Mouse (Mus musculus) heart, adult 8-10 months (tissue): ENCODE measurements around the gene Ube2m. TPM values are rescaled to one million over a fixed set of nuclear protein-coding genes. Genes with fewer than 3 reads are reported as not detected.
"Not testable (repeated sequence)": the region's sequence is repeated elsewhere in the genome, so short reads cannot be mapped to it uniquely, and the experiment has no call there.

ENCODE experiments used
- DNase-seq: peaks from one replicate; pipeline ENCODE4 v3.0.0; 2022; ENCODE audit warnings: low spot score
- total RNA-seq, 4 experiments: library from RNA; stranded (reverse); gene quantifications; 2 replicates each; pipeline ENCODE4 v1.2.4; 2022

Ube2m gene
- total RNA-seq = 100 to 1,000 TPM; 204 to 216 (median 210) TPM

DNA sequence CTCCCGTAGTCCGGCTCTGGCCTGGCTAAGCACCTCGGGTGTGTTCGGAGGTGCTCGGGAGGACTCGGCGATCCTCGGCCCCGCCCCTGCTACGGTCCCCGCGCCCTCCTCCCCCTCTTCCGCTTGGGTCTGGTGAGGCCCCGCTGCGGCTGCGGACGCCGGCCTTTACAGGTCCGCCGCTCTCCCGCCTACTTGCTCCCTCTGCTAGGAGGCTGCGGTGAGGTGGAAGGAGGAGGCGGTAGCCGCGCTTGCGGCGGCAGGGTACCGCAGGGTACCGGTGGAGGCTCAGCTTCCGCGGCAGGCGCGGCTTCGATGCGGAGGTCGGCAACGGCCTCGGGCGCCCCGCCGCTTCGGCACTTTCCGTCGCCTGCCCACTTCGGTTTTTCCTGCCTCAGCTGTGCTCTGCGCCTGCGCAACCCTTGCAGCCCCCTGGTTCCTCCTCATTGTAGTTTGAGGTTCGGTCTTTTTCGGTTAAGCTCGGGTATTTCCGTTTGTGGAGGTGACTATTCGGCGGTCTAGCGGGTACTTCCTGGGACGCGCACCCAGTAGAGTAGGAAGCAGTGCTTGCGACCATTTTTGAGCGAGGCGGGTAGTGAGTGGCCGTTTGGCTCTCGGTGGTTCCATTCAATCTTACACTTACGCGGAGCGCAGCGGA is at the start of gene Ube2m:
Gene Ube2m (minus strand): TSS at position 375 of the 655 bp plus-strand sequence.
- DNase-seq = peak; percentile 97

DNA sequence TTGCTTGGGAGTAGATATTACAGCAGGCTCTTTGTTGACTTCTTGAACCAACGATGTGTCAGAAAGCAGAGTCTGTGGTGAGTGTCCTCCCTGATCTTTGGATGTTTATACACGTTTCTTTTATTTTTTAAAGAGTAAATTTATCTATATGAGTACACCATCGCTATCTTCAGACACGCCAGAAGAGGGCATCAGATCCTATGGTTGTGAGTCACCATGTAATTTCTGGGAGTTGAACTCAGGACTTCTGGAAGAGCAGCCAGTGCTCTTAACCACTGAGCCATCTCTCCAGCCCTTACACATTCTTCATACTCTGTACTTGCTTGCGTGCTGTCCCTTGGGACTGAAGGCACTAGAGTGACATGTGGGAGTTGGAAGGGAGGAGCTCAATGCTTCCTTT is 34.2 kb upstream of the Ube2m start:
- no peak for DNase-seq

DNA sequence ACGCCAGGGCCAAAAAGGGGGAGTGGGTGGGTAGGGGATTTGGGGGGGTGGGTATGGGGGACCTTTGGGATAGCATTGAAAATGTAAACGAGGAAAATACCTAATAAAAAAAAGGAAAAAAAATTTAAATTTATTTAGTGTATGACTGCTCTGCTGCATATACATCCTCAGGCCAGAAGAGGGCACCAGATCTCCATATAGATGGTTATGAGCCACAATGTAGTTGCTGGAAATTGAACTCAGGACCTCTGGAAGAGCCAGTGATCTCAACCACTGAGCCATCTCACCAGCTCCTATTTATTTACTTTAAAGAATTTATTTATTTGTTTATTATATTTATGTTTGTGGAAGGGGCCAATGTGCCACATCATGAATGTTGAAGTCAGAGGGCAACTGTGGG is 25.3 kb upstream of the Ube2m start:
- not testable (repeated sequence) for DNase-seq

DNA sequence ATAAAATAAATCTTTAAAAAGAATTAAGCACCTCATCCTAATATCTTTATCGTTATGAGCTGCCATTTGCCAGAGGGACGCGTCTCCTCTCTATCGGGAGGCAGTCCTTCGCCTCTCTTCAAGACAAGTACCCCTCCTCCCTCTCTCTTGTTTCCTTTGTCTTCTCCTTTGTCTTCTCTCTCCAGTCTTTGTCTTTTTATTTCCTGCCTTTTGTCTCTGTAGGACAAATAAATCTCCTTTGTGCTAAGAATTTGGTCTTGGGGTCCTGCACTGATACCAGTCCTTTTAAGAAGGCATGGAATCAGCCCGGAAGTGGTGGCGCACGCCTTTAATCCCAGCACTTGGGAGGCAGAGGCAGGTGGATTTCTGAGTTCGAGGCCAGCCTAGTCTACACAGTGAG is 21.5 kb upstream of the Ube2m start:
- no peak for DNase-seq

DNA sequence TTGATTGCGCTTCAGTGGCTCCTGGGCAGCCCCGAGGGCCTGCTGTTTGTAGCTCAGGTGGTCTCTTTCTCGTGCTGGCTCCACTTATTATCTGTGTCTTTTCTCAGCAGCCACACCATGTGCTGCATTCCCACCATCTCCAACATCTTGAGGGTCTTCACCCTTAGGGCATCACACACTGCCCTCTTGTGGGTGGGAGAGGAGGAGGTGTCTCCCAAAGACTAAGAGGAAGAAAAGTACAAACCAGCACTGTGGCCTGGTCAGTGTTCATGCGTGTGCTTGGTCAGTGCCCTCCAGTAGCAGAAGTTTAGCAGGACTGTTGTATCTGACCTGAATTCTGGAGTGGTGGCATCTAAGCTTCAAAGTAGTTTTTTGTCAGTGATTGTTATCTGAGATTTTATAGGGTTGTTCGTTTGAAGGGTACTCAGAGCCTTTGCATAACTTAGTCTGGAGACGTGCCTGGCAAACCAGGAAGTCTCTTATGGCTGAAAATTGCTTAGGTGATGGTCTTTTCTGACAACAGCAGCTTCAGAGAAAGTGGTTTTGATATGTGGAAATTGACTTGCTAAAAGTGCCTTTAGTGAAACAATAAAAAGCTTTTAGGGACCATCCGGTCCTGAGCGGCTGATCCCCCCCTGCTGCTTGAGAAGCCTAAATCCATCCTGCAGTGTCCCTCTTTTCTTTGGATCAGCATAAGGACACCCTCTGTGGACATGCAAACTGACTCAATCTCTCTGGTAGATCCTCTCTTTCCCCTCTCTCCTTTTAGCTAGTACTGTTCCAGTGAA is 19.0 kb upstream of the Ube2m start:
- DNase-seq = no peak

DNA sequence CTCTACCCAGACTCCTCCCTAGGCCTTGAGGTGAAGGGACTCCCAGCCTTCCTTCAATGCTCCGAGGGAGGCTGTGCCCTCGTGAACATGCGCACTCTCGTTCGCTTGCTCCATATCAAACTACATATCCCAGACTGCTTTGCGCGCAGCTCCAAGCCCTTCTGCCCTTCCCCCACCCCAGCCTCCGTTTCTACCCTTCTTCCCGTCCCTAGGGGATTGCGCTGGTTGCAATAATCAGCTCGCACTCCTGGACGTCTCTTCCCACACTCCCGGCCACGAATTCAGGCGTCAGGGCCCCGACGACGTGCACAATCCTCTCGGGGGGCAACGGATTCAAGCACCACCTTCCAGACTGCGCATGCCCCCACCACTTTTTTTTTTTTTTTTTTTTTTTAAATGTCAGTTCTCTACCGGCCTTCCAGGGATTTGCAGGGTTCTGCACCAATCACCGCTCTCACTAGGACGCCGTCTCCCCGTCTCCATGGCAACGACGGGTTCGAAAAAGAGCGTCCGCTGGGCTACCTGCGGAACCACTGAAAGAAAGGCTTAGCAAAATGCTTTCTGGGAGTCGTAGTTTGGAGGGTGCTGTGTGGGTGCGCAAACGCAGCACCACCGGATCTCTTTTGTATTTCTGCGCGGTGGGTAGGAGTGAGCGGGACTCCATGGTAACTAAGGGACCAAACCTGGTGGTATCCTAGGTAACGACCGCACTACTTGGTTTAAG is 16.4 kb upstream of the Ube2m start, which contains the start of gene Mzf1:
Gene Mzf1 (minus strand): TSS at position 478 of the 724 bp plus-strand sequence.
- DNase-seq = peak; percentile 93

DNA sequence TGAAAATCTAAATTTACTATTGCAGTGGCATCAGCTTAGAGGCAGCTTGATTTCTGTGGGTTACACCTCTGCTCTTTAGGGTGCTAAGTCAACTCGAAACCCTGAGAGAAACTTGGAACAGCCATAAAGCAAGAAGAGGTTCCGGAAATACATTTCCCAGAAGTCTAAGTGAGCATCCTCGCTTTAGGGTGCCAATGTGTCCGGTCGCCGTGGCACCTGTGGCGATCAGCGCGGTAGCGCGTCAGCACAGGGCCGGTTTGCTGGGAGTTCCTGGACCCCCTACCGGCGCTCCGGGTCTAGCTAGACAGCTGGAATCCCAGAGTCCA is 15.8 kb upstream of the Ube2m start:
- no peak for DNase-seq

DNA sequence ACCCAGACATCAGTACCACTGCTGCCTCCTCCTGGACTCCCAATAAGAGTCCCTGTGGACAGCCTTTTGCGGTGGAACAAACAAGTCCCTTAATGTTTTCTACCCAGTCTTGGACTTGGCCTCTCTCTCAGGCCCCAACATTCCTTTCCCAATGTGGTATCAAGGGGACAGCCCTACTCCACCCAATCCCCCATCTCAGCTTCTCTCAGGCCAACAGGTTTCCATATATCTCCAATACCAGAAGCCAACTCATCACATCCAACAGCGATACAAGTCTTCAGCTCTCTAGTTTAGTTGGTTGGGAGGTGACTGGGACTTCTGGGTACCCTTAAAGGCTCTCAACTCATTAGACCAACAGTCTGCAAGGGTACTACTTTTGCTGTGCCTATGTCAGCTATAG is 15.4 kb upstream of the Ube2m start:
- DNase-seq = no peak

DNA sequence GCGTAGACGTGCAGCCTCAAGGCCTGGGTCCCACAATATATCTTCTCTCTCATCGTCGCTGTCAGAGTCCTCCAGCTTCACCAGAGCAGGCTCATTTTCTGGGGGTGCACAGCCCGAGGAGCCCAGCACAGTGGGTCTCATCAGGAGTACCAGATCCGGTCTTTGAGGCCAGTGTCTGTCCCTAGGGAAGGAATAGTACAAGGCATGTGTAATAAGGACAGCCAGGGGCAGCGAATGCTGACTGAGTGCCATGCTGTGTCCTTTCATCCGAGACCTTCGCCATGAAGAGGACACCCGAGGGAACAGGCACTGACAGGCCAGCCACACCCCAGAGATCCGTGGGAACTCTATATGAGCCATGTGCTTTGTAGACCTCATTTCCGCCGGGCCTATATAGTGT is 14.9 kb upstream of the Ube2m start:
- no peak for DNase-seq

DNA sequence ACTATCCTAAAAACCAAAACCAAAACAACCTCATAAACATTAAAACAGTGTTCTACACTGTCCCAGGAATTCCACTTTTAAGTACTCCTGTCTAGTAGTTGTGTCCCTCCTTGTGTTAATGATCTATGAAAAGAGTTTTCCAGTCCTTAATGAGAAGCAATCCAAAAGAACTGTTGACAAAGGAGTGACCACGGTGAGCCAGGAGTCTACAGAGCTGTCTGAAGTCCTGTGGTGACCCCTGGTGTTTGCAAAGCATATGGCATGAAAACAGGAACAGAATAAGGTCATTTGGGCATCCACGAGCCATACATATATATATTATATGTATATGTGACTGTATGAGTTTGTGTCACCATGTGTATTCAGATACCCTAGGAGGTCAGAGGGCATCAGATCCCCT is 8.0 kb upstream of the Ube2m start:
- DNase-seq = peak; percentile 72

DNA sequence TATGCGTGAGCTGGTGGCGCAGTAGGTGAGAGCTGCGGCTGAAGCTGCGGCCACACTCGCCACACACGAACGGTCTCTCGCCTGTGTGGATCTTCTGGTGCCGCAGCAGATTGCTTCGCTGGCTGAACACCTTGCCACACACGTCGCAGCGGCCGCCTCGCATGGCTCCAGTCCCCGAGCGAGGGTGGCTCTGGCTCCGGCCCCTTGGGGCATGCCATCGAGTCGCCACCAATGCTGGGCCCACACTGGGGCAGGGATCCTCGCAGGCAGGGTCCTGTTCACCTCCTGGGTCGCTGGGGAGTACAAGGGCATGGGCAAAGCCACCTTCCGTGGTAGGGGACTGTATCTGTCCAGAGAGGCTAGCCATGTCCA is 6.2 kb upstream of the Ube2m start:
- no peak for DNase-seq

DNA sequence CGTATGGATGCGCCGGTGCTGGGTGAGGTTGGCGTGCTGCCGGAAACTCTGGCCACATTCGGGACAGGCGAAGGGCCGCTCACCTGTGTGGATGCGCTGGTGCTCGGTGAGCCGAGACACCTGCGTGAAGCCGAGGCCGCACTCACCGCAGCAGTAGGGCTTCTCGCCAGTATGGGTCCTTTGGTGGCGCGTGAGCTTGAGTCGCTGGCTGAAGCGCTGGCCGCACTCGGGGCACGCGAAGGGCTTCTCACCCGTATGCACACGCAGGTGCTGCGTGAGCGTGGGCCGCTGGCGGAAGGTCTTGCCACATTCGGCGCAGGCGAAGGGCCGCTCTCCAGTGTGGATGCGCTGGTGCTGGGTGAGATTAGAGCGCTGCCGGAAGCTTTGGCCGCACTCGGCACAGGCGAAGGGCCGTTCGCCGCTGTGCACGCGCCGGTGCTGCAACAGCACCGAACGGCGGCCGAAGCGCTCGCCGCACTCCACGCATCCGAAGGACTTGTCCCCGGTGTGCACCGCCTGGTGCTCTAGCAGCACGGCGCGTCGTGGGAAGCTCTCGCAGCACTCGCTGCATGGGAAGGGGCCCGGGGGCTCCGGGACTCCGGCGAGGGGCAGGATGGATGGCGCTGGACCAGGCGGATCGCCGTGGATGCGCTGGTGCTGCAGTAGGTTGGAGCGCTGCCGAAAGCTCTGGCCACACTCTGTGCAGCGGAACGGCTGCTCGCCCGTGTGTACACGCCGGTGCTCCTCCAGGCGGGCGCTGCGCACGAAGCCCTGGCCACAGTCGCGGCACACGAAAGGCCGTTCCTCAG is 5.6 kb upstream of the Ube2m start:
- DNase-seq = no peak

DNA sequence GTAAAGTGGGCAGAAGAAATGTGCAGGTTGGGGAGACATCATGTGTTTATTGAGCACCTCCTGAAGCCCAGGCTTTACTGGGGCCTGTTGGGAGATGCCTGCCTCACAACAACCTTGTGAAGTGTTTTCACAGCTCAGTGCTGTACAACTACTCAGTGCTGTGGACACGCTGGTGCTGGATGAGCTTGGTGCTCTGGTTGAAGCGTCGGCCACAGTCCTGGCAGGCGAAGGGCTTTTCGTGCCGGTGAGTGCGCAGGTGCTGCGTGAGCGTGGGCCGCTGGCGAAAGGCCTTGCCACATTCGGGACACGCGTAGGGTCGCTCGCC is 5.0 kb upstream of the Ube2m start:
- no peak for DNase-seq

DNA sequence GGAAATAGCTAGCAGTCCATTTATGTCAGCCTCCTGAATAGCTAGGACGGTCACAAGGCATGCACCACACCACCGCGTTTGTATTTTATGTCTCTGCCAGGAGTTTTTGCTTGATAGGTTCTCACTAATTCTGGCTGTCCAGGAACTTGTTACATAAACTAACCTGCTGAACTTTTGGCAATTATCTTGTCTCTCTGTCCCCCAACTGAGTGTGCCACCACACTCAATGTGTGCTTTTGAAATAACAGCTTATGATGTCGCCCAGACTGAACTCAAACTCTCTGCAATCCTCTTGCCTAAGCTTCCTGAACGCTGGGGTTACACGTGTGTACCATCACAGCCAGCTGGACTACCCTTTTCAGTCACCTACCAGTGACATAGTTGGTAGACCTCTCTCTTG is 4.4 kb upstream of the Ube2m start:
- no peak for DNase-seq

DNA sequence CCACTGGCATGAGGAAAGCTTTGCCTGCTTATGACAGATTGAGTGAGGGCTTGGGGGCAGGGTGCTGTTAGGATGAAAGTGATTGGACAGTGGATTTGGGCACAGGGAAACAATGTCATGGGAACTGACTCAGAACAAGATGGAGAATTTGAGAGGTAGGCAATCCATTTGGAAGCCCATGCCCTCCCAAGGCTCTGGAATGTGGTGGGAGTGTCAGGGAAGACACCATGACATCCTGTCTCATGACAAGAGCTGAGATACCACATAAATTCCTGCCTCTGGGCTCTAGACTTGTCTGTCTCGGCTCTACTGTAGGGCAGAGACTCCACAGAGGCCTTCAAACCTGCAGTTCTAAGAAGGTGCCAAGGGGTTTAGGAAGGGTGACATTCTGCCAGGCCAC is 3.2 kb upstream of the Ube2m start:
- no peak for DNase-seq

DNA sequence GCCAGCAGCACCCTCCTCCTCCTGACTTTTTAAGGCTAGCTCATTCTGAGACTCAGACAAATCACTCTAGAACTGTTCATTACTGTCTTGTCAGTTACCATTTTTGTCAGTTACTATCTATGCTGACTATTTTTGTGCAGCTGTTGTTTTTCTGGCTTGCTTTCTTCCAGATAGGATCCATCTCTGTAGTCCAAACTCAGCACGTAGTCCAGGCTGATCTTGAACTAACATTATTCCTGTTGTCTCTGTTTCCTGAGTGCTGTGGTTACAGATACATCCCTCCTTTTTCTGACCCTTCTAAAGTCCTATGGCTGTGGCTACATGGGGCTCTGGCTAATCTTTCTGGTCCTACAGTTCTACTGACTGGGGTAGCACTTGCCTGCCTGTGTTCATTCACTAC is 1.1 kb upstream of the Ube2m start:
- no peak for DNase-seq

DNA sequence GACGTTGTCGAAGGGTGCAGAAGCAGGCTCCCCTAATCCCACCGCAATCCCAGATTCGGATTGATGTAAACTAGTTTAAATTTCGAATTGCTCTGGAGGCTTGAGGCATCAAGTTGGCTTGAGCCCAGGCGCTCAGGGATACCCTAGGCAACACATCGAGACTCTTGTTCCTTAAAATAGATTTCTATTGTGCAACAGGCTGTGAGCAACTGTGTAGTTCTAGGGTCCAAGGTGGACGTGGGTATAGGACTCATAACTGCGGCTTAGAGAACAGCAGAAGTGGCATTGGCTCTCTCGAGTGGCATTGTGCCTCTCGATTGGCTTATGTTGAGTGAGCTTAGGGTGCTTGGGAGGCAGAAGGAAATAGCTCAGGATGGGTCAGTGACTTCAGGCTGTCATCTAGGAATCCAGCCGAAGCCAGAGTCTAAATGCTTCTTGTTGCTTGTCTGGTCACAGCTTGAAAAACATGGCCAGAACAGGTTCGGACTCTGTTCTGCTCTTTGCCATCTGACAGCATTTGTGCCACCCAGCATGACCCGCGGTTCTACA is 620 bp upstream of the Ube2m start:
- no peak for DNase-seq

DNA sequence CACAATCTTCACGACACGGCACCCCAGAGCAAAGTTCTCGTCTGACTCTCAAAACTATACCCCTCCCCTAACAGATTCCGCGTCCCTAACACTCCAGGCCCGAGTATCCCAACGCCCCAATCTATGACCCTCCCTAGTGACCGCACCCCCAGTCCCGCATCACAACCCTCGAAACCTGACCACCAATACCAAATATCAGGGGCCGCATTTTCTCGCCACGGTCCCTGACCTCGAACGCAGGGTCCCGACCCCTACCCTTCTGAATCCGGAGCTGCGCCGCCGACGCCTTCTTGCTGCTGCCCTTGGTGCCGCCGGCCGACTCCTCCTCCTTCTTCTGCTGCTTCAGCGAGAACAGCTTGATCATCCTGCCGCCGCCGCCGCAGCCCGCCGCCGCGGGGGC is 709 bp downstream of the Ube2m start:
- no peak for DNase-seq

DNA sequence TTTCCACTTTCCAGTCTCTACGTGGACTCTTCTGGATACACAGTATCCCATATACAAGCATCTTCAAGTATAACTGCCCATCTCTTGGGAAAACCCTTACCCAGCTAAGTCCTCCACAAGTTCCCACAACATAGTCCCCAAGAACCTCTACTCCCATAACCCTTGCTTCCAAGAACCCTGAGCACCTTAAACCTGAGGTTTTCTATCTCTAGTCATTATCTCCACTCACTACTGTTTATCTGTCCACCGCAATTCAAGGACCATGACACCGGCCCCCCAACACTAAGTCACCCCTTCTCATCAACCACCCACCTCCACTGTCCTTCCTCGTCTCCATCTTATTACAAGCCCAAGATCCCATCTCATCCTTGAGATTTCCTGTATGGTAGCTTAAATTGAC is 1.3 kb downstream of the Ube2m start:
- no peak for DNase-seq

DNA sequence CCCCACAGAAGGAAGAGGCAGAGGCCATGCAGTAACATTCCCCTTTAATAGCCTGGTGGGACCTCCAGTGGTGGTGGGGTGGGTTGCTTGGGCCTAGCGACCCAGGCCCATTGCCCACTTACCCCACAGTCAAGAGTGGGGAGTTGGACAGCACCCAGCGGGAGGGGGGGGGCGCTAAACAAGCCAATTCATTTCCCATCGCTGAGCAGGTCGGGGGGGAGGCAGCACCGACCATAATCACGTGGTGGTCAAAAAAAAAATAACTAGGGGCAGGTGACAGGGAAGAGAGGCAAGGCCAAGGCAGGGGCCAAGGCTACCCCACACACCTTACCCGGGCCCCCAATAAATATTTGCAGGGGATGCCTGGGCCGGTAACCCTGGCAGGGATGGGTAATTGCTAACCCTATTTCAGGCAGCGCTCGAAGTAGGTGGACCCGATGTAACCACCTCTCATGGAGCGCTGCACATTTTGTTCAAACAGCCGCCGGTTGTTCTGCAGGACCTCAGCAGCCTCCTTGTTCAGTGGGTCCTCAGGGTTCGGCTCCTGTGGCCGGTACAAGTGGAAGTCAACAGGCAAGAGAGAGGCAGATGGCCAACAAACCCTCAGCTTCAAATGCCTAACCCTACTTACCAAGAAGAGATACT is 2.7 kb downstream of the Ube2m start:
- DNase-seq = no peak
